Mouse (Mus musculus) intestine, embryonic 15.5 days (tissue): ENCODE results near the gene Gm29776. TPM values are rescaled to one million over a fixed set of nuclear protein-coding genes. Genes with fewer than 3 reads are reported as not detected.

Experiments
- ATAC-seq: fragments of 200-750 bp; cut with Nextera tagmentation; 2 replicates; pipeline ENCODE4 v1.8.0; 2017; ENCODE audit warnings: moderate TSS enrichment, moderate library complexity
- H3K27ac ChIP-seq: fragments of 300-500 bp; sonication (generic); 2 replicates; pipeline ENCODE4 v1.5.1; 2015; ENCODE audit warnings: mild to moderate bottlenecking, inconsistent platforms
- H3K27me3 ChIP-seq: fragments of 300-500 bp; sonication (generic); replicated peaks from 2 replicates; pipeline ENCODE4 v1.6.1; 2015; ENCODE audit warnings: inconsistent platforms
- H3K36me3 ChIP-seq: fragments of 300-500 bp; sonication (generic); 2 replicates; pipeline ENCODE4 v1.6.1; 2015; ENCODE audit warnings: inconsistent platforms
- H3K4me1 ChIP-seq: fragments of 300-500 bp; sonication (generic); replicated peaks from 2 replicates; pipeline ENCODE4 v1.6.1; 2015; ENCODE audit warnings: inconsistent platforms
- H3K4me2 ChIP-seq: fragments of 300-500 bp; sonication (generic); replicated peaks from 2 replicates; pipeline ENCODE4 v1.6.1; 2015; ENCODE audit warnings: mild to moderate bottlenecking, inconsistent platforms
- H3K4me3 ChIP-seq: fragments of 300-500 bp; sonication (generic); replicated peaks from 2 replicates; pipeline ENCODE4 v1.5.1; 2015; ENCODE audit warnings: inconsistent platforms
- H3K9ac ChIP-seq: fragments of 300-500 bp; sonication (generic); 2 replicates; pipeline ENCODE4 v1.6.1; 2015; ENCODE audit warnings: inconsistent platforms
- H3K9me3 ChIP-seq: fragments of 300-500 bp; sonication (generic); 2 replicates; pipeline ENCODE4 v1.6.1; 2016; ENCODE audit warnings: inconsistent platforms
- WGBS: fragments of 180-500 bp; shearing (Covaris S2); methylation state at CpG from one replicate; pipeline ENCODE4 v1.1.7; 2015; 5-methylcytosine and 5-hydroxymethylcytosine counted together
- polyA plus RNA-seq: library from polyadenylated mRNA; unstranded; fragments of >200 nt; fragmentation: Nextera tagmentation; extraction: Ambion mirVana; gene quantifications from 2 replicates; pipeline ENCODE4 v1.2.1, GENCODE M21; 2015

Gm29776 gene
- polyA plus RNA-seq, 1 experiment from 2014 or later = 0.11 TPM

DNA sequence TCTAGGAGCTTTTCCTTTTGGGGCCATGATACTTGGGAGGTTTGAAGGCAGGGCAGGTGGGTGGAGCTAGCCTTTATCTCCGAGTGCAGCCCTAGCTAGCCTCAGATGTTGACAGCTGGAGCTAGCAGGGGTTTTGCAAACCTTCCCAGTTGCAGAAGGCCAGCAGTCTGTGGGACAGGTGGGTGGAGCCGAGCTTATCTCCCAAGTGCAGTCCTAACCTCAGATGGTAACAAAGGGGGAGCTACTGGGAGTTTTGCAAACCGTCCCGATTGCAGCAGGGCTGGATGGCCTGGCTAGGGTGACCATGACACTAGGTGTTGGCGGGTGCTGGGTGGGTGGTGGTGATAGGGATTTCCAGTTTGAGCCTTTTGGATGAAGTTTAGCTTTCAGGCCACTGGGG is 7.2 kb upstream of the Gm29776 start:
- 0 out of 2 replicates have a peak, but pooled peaks cover 2% of the 10 kb centered on the region for H3K4me1 ChIP-seq
- no peak overlapping the region for H3K27ac ChIP-seq
- no peaks in the 10 kb centered on the region; the same call in 1 of the 2 replicates for H3K27me3 ChIP-seq
- H3K4me2 ChIP-seq = no peak overlapping the region
- 29% methylated on average over 5 of the region's 5 CpGs for WGBS
- H3K9ac ChIP-seq = no peak overlapping the region
- no peak overlapping the region for H3K4me3 ChIP-seq
- no peaks in the 10 kb centered on the region for H3K36me3 ChIP-seq
- no peaks in the 10 kb centered on the region for H3K9me3 ChIP-seq
- peak; percentile 72 for ATAC-seq

DNA sequence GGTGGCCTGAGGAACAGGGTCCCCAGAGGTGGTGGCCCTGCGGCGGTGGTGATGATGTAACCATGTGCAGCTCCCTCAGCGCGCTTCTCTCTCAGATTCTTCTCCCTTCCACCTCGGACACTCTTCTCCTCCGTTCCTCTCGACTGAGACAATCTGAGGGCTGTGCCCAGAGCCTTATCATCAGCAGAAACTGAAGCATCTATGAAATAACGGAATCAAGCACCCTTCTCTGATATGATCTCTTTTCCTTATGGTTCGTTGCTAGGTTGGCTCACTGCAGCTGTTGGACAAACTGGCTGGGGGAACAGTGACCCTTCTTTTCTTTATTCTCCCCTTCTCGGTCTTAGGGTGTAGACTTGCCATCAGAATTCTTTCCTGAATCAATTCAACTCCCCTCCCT is 4.6 kb upstream of the Gm29776 start:
- no peak overlapping the region for H3K4me3 ChIP-seq
- no peak overlapping the region for H3K9ac ChIP-seq
- H3K4me2 ChIP-seq = no peak overlapping the region
- no peaks in the 10 kb centered on the region for H3K9me3 ChIP-seq
- no peak overlapping the region for H3K27ac ChIP-seq
- ATAC-seq = no peak
- WGBS = 63% methylated on average over 10 of the region's 10 CpGs
- H3K27me3 ChIP-seq = no peaks in the 10 kb centered on the region; the same call in 1 of the 2 replicates
- H3K36me3 ChIP-seq = no peaks in the 10 kb centered on the region
- 0 out of 2 replicates have a peak, but pooled peaks cover 2% of the 10 kb centered on the region for H3K4me1 ChIP-seq

DNA sequence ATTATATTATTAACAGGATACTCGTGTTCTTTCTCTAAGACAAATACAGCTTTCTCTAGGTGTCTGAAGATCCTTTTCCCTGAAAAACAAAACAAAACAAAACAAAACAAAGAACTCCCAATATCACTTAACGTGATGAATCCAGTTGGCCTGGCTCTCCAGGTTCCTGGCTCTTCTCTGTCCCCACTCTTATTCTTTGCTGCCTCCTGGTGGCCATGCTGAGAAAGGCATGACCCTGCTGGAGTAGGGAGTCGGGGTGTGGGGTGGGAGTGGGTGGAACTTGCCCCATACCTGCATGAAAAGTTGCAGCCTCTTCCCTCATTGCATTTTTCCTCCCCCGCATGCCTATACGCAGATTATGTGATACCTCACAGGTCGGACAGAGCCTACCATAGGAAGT is 2.7 kb upstream of the Gm29776 start:
- Histone ChIP-seq H3K4me2 (no peak overlapping the region), H3K36me3 (no peaks in the 10 kb centered on the region), H3K4me1 (no peaks in the 10 kb centered on the region), H3K9me3 (no peaks in the 10 kb centered on the region), H3K9ac (no peak overlapping the region), H3K27ac (no peak overlapping the region), H3K27me3 (no peaks in the 10 kb centered on the region; the same call in 1 of the 2 replicates), H3K4me3 (no peak overlapping the region)
- 8% methylated on average over 6 of the region's 6 CpGs for WGBS
- ATAC-seq = peak; percentile 68

DNA sequence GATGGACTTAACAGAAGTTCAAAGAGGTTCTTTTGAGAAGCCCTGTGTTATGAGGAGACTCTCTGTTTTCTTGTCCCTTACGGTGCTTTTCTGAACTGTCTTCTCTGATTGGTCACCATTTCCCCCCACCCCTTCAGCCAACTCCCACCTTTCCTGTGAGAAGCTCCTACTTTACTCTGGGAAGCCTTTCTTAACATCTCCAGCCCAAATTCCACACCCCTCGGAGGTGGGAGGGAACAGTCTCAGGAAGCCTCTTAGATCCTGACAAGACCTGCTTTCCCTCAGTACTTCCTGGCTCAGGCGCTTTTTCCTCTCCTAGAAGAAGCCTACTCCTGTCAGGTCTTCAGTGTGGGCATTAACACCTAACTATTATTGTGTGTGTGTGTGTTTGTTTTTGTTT is 953 bp upstream of the Gm29776 start:
- H3K4me1 ChIP-seq = no peaks in the 10 kb centered on the region
- no peaks in the 10 kb centered on the region for H3K9me3 ChIP-seq
- no peaks in the 10 kb centered on the region; the same call in 1 of the 2 replicates for H3K27me3 ChIP-seq
- no peaks in the 10 kb centered on the region for H3K36me3 ChIP-seq
- H3K4me3 ChIP-seq = no peak overlapping the region
- ATAC-seq = no peak
- no peak overlapping the region for H3K27ac ChIP-seq
- 45% methylated on average over 3 of the region's 3 CpGs for WGBS
- H3K9ac ChIP-seq = no peak overlapping the region
- H3K4me2 ChIP-seq = no peak overlapping the region

DNA sequence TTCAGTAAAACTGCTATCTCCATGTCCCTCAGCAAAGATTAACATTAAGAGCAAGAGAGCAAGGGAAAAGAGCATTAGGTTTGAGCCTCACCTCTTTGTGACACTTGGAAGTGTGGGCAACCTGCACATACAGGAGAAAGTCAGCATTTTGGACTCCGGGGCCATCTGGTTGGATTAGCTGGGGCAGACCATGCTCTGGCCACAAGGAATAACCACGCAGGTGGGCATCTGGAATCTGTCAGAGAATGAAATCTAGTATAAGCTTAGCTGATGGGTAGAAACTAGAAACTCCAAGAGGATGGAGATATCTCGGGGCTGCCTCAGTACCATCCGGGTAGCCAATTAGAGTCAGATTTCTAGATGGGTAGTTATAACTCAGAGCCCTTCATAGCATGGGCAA is 1.9 kb downstream of the Gm29776 start:
- no peak for ATAC-seq
- 76% methylated on average over 4 of the region's 4 CpGs for WGBS

DNA sequence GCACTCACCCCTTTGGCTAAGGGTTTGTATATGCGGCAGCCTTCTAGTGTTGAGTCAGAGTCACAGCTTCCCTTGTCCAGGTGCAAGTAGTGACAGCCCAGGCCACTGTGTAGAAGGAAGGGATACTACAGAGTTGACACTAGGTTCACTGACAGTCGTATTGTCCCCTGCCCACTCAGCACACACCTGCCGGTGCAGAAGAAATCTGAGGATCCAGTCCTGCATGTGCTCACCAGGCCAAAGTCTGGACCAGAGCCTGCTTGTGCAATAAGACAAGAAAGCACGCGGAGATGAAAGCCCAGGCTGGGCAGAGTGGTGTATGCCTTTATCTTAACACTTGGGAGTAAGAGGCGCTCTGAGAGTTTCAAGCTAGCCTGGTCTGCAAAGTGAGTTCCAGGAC is 3.6 kb downstream of the Gm29776 start:
- H3K27me3 ChIP-seq = no peaks in the 10 kb centered on the region
- H3K9ac ChIP-seq = no peak overlapping the region
- peak; percentile 86 for ATAC-seq
- peaks cover 12% of the 10 kb centered on the region; the same call in 1 of the 2 replicates for H3K36me3 ChIP-seq
- no peaks in the 10 kb centered on the region for H3K4me1 ChIP-seq
- 56% methylated on average over 6 of the region's 6 CpGs for WGBS
- H3K4me2 ChIP-seq = no peak overlapping the region
- H3K27ac ChIP-seq = no peak overlapping the region; the same call in 1 of the 2 replicates
- no peaks in the 10 kb centered on the region for H3K9me3 ChIP-seq
- H3K4me3 ChIP-seq = no peak overlapping the region

More for the DNA sequence above, 1.9 kb downstream of the Gm29776 start:
- Histone ChIP-seq H3K27me3 (no peaks in the 10 kb centered on the region), H3K4me1 (no peaks in the 10 kb centered on the region), H3K9me3 (no peaks in the 10 kb centered on the region), H3K9ac (no peak overlapping the region), H3K27ac (no peak overlapping the region), H3K4me2 (no peak overlapping the region), H3K4me3 (no peak overlapping the region), H3K36me3 (0 out of 2 replicates have a peak, but pooled peaks cover 12% of the 10 kb centered on the region)

DNA sequence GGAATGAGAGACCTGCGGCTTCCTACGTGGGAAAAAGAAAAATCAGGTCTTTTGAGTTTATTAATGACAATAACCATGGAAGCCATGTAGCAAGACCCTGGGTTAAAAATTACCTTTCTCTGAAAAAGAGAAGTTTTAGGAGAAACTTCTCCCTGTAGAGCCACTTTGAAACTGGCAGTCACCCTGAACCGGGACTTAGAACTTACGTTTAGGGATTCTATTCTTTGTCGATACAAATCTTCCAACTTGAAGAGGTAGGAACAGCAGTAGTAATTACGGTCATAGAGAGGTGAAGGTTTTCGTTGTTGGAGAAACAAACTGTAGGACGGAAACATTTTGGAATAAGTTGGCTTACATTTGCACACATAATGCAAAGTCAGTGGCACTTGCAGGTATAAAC is 11.4 kb downstream of the Gm29776 start:
- no peak for ATAC-seq
- H3K9me3 ChIP-seq = no peaks in the 10 kb centered on the region
- H3K27ac ChIP-seq = peak overlapping the region; percentile 97
- H3K4me2 ChIP-seq = peak overlapping the region; percentile 61
- H3K27me3 ChIP-seq = no peaks in the 10 kb centered on the region
- WGBS = 3% methylated on average over 8 of the region's 8 CpGs
- H3K36me3 ChIP-seq = peaks cover 4% of the 10 kb centered on the region; the same call in 1 of the 2 replicates
- peak overlapping the region; percentile 82 for H3K4me3 ChIP-seq
- peaks cover 9% of the 10 kb centered on the region; the same call in 1 of the 2 replicates for H3K4me1 ChIP-seq
- H3K9ac ChIP-seq = peak overlapping the region; percentile 65

DNA sequence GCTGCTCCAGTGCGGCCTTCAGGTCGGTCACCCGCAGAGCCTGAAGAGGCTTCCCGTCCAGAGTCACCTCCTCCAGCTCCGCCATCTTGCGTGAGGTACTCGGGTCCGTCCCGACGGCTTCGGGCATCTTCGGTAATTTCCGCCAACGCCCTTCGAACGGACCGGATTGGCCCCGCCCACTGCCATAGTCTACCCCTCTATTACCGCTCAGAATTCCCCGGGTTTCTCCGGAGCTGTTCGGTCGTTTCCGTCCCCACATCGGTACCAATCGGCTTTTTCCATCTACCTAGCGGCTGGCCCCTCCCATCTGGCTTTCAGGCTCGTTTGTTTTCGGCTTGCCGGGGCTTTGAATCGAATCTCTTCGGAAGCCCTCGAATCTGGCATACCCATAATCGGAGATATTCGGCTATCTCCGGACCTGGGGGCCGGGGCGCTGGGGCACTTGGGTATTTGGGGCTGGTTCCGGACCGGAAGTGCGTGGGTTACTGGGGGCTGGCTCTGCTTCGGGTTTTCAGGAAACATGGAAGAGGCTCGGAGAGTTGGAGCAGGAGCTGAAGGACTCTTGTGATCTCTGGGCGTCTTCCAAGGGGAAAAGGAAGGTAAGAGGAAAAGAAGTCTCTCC is 12.0 kb downstream of the Gm29776 start, which contains the start of gene Acin1:
TSS of gene Acin1 (minus strand) at position 410 of the 622 bp plus-strand sequence.
- peak within 1 kb of the TSS; percentile 96 for H3K9ac ChIP-seq
- peaks cover 4% of the 10 kb centered on the region; the same call in 1 of the 2 replicates for H3K36me3 ChIP-seq
- no peaks in the 10 kb centered on the region for H3K27me3 ChIP-seq
- H3K27ac ChIP-seq = peak within 1 kb of the TSS; percentile 97
- ATAC-seq = peak; percentile 98
- peak within 1 kb of the TSS; percentile 72 for H3K4me2 ChIP-seq
- no peaks in the 10 kb centered on the region for H3K9me3 ChIP-seq
- under 1% methylated on average over 44 of the region's 44 CpGs for WGBS
- peak within 1 kb of the TSS; percentile 82 for H3K4me3 ChIP-seq
- peaks cover 9% of the 10 kb centered on the region; the same call in 1 of the 2 replicates for H3K4me1 ChIP-seq

DNA sequence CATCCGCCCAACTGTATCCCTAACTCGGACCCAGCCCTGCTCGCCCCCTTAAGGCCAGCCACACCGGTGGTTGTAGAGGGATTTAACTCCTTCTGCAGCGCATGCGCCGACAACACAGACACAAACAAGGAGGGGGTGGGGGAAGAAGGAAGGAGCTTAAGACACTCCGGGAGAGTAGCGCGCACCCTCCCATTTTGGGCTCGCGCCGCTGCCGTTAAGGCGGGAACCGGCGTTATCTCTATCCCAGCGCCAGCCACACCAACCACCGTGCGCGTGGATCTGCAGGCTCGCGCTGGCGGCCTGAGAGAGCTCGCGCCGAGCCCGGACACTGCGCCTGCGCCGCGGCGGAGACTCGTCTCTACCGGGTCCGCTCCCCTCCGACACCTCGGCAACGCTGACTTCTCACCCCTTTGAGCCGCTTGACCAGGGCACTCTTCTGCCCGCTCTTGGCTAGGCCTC is 12.5 kb downstream of the Gm29776 start, which contains the start of gene 1700123O20Rik:
TSS of gene 1700123O20Rik (plus strand) at position 154 of the 459 bp plus-strand sequence.
- H3K9ac ChIP-seq = peak within 1 kb of the TSS; percentile 96
- ATAC-seq = peak; percentile 79
- peaks cover 9% of the 10 kb centered on the region; the same call in 1 of the 2 replicates for H3K4me1 ChIP-seq
- no peaks in the 10 kb centered on the region for H3K9me3 ChIP-seq
- H3K4me2 ChIP-seq = peak within 1 kb of the TSS; percentile 72
- H3K4me3 ChIP-seq = peak within 1 kb of the TSS; percentile 82
- peaks cover 4% of the 10 kb centered on the region; the same call in 1 of the 2 replicates for H3K36me3 ChIP-seq
- H3K27me3 ChIP-seq = no peaks in the 10 kb centered on the region
- under 1% methylated on average over 39 of the region's 41 CpGs for WGBS
- peak within 1 kb of the TSS; percentile 97 for H3K27ac ChIP-seq

DNA sequence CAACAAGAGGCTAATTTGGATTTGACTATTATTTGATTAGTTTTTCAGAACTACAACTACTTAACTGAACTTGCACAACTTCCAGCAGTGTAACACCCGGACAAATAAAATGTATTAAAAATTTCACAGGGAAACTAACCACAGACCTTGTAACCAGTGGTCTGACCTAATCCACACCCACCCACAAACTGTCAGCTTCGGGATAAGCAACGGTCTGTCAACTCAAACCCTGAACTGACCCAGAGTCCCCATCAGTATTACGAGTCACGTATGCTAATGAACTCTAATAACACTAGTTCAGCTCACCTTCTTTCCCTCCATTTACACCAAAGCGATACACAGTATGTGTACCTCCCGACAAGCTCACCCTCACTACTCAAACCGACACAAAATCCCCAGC is 13.2 kb downstream of the Gm29776 start:
- H3K4me1 ChIP-seq = peaks cover 9% of the 10 kb centered on the region; the same call in 1 of the 2 replicates
- peak overlapping the region; percentile 96 for H3K9ac ChIP-seq
- peak overlapping the region; percentile 72 for H3K4me2 ChIP-seq
- H3K4me3 ChIP-seq = peak overlapping the region; percentile 82
- H3K27me3 ChIP-seq = no peaks in the 10 kb centered on the region
- H3K9me3 ChIP-seq = no peaks in the 10 kb centered on the region
- no peak for ATAC-seq
- WGBS = 8% methylated on average over 8 of the region's 8 CpGs
- H3K27ac ChIP-seq = peak overlapping the region; percentile 97
- 0 out of 2 replicates have a peak, but pooled peaks cover 4% of the 10 kb centered on the region for H3K36me3 ChIP-seq

DNA sequence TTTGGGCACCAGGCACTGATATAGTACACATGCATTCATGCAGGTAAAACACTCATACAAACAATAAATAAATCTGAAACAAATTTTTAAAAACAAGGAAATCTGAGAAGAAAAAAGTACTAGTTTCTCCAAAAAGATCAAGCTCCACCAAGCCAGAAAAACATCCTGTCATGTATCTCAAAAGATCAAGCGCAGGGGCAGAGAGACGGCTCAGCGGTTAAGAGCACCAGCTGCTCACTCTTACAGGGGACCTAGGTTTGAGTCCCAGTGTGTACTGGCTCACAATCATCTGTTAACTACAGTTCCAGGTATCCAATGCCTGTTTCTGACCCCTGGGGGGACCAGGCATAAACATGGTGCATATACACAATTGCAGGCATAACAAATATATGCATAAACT is 16.2 kb downstream of the Gm29776 start:
- peaks cover 3% of the 10 kb centered on the region; the same call in 1 of the 2 replicates for H3K4me1 ChIP-seq
- H3K27ac ChIP-seq = no peak overlapping the region
- H3K27me3 ChIP-seq = no peaks in the 10 kb centered on the region
- H3K9ac ChIP-seq = no peak overlapping the region
- H3K36me3 ChIP-seq = peaks cover 8% of the 10 kb centered on the region; the same call in 1 of the 2 replicates
- H3K4me3 ChIP-seq = no peak overlapping the region
- H3K4me2 ChIP-seq = no peak overlapping the region
- 91% methylated on average over 3 of the region's 3 CpGs for WGBS
- H3K9me3 ChIP-seq = no peaks in the 10 kb centered on the region
- no peak for ATAC-seq

DNA sequence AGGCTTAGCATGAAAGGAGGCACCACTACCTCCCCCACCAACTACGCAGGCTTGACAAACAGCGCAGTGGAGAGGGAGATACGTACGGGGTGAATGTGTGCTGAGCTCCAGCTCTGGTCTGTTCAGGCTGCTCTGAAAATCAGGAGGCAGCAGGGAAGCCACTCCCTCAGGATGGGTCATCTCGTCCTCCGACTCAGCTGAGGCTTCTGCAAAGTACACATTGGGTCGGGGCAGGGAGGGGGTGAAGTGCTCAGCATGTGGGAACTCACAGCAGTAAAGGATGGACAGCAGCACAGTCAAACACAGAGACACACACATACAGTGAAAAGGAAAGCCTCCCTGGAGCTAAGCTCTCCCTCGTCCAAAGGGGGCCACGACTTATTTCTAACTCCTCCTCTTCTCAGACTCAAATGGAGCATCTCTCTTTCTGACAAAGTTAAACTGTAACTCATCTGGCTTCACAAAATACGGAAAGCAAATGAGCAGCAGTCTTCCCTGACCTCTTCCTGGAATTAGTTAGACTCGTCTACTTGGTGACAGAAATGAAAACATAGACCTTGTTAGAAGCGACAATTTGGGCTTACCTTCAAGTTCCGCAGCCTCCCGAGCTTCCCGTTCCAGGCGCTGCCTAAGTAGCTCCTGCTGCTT is 19.9 kb downstream of the Gm29776 start:
- H3K4me3 ChIP-seq = no peak overlapping the region
- H3K27me3 ChIP-seq = no peaks in the 10 kb centered on the region
- no peaks in the 10 kb centered on the region for H3K9me3 ChIP-seq
- H3K36me3 ChIP-seq = peaks cover 20% of the 10 kb centered on the region; the same call in 1 of the 2 replicates
- no peak overlapping the region for H3K9ac ChIP-seq
- H3K27ac ChIP-seq = no peak overlapping the region
- WGBS = 79% methylated on average over 16 of the region's 16 CpGs
- H3K4me2 ChIP-seq = no peak overlapping the region
- H3K4me1 ChIP-seq = no peaks in the 10 kb centered on the region
- no peak for ATAC-seq
